17 mouse cellular contexts compared by ENCODE assay signal in the genomic region with DNA sequence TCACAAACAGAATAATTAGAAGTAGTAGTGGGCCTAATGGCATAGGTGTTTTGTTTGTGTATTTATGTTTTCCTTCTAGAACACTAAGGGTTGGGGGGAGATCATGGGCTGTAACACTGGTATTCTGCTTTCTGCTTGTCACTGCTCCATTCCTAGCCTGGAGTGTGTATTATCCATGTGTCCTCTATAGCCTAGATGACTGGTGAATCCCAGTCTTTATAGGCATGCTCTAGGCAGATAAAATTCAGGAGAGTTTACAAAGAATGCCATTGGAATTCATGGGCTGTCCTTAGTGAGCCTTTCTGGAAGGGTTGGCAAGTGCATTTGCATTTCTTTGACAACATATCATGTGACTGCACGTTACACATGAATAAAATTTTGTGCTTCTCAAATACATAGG.
"Had no signal": no experiment of that assay in that cellular context is flagged by ENCODE, and none has a peak within 500 bp of the region (broad histone marks: within the 10 kb centered on the region; RNA-seq: fewer than 3 reads in every experiment).

No protein-coding gene starts in this region.

- H3K4me3 ChIP-seq: limb, embryonic 15.5 days; liver, embryonic 12.5 days; megakaryocyte, embryonic 14.5 days; myocyte; neural tube, embryonic 15.5 days had no signal

- H3K4me2 ChIP-seq: limb, embryonic 15.5 days; liver, embryonic 12.5 days; lung, embryonic 14.5 days; neural tube, embryonic 15.5 days had no signal

- H3K27ac ChIP-seq: kidney, postnatal 0 days; limb, embryonic 15.5 days; liver, embryonic 12.5 days; neural tube, embryonic 15.5 days had no signal

- H3K4me1 ChIP-seq: limb, embryonic 15.5 days; liver, embryonic 12.5 days; megakaryocyte, embryonic 14.5 days; neural tube, embryonic 15.5 days had no signal

- ATAC-seq: liver, embryonic 12.5 days had no signal

- DNase-seq: kidney, adult 9 months; kidney, postnatal 36 days; layer of hippocampus, adult 9-11 months; layer of hippocampus, postnatal 36 days; lung, embryonic 14.5 days; lung, postnatal 10 days; lung, postnatal 4 days; right cerebral cortex, postnatal 4 days; spleen, adult 18-20 months; thymus, adult 18-20 months; thymus, postnatal 14 days had no signal

- H3K9ac ChIP-seq: limb, embryonic 15.5 days; liver, embryonic 12.5 days; lung, embryonic 14.5 days; neural tube, embryonic 15.5 days had no signal

- H3K27me3 ChIP-seq: limb, embryonic 15.5 days; liver, embryonic 12.5 days; megakaryocyte, embryonic 14.5 days; neural tube, embryonic 15.5 days had no signal

- H3K9me3 ChIP-seq: limb, embryonic 15.5 days; liver, embryonic 12.5 days; megakaryocyte, embryonic 14.5 days; neural tube, embryonic 15.5 days had no signal
